Mouse (Mus musculus) kidney, embryonic 16.5 days (tissue): ENCODE data around the gene Map3k4. TPM values are rescaled to one million over a fixed set of nuclear protein-coding genes. Genes with fewer than 3 reads are reported as not detected.

Experiments
- ATAC-seq: fragments of 200-750 bp; cut with Nextera tagmentation; 2 replicates; pipeline ENCODE4 v1.8.0; 2017; ENCODE audit warnings: moderate TSS enrichment; ENCODE audit not compliant: low FRiP score, low TSS enrichment
- H3K27ac ChIP-seq: fragments of 300-500 bp; sonication (generic); 2 replicates; pipeline ENCODE4 v1.5.1; 2014; ENCODE audit warnings: low read length
- H3K27me3 ChIP-seq: fragments of 300-500 bp; sonication (generic); 2 replicates; pipeline ENCODE4 v1.6.1; 2014; ENCODE audit warnings: low read length, control low read depth, mixed read lengths; ENCODE audit not compliant: insufficient read depth
- H3K36me3 ChIP-seq: fragments of 300-500 bp; sonication (generic); 2 replicates; pipeline ENCODE4 v1.6.1; 2014; ENCODE audit warnings: low read length, control low read depth, mixed read lengths; ENCODE audit not compliant: insufficient read depth
- H3K4me1 ChIP-seq: fragments of 300-500 bp; sonication (generic); 2 replicates; pipeline ENCODE4 v1.6.1; 2014; ENCODE audit warnings: low read length, control low read depth, mixed read lengths; ENCODE audit not compliant: insufficient read depth
- H3K4me2 ChIP-seq: fragments of 300-500 bp; sonication (generic); replicated peaks from 2 replicates; pipeline ENCODE4 v1.6.1; 2014; ENCODE audit warnings: low read depth, low read length
- H3K4me3 ChIP-seq: fragments of 300-500 bp; sonication (generic); 2 replicates; pipeline ENCODE4 v1.5.1; 2014; ENCODE audit warnings: mild to moderate bottlenecking, low read length
- H3K9ac ChIP-seq: fragments of 300-500 bp; sonication (generic); replicated peaks from 2 replicates; pipeline ENCODE4 v1.6.1; 2014; ENCODE audit warnings: low read length
- H3K9me3 ChIP-seq: fragments of 300-500 bp; sonication (generic); 2 replicates; pipeline ENCODE4 v1.6.1; 2016; ENCODE audit warnings: low read length, control low read depth
- WGBS: fragments of 180-500 bp; shearing (Covaris S2); extraction: QIAGEN DNeasy Blood & Tissue Kit; methylation state at CpG from one replicate; pipeline ENCODE4 v1.1.7; 2014; 5-methylcytosine and 5-hydroxymethylcytosine counted together
- polyA plus RNA-seq: library from polyadenylated mRNA; unstranded; fragments of >200 nt; fragmentation: Nextera tagmentation; extraction: Ambion mirVana; gene quantifications from 2 replicates; pipeline ENCODE4 v1.2.1, GENCODE M21; 2015

Map3k4 gene
- polyA plus RNA-seq, 1 experiment from 2014 or later: 36.0 TPM

DNA sequence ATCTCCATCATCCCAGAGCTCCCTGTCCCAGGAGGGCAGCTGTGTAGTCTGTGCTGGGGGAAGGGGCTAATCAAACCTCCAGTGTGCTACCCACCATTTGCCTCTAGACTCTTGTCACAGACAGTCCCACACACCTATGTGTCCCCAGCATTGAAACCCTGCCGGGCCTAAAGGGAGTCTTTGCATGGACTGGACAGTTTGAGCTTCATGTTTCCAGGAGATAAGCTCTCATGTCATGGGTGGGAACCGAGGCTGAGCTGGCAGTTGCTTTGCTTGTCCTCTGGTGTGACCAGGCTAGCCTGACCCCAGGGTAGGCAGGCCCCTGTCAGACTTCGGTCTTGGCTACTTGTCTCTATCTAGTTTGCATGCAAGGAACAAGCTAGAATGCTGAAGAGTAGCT, 112.3 kb downstream of the Map3k4 start:
- H3K4me2 ChIP-seq: no peak overlapping the region
- 0 out of 2 replicates have a peak overlapping the region, but pooled peaks have one; percentile 20 for H3K9ac ChIP-seq
- no peak overlapping the region for H3K4me3 ChIP-seq
- 60% methylated on average over 3 of the region's 3 CpGs for WGBS
- no peaks in the 10 kb centered on the region for H3K27me3 ChIP-seq
- no peaks in the 10 kb centered on the region for H3K9me3 ChIP-seq
- H3K36me3 ChIP-seq: 0 out of 2 replicates have a peak, but pooled peaks cover 6% of the 10 kb centered on the region
- H3K27ac ChIP-seq: peak overlapping the region; percentile 72
- ATAC-seq: no peak
- peaks cover 35% of the 10 kb centered on the region for H3K4me1 ChIP-seq

- no peaks in the 10 kb centered on the region for H3K9me3 ChIP-seq
- ATAC-seq: peak; percentile 52
- 0 out of 2 replicates have a peak, but pooled peaks cover 6% of the 10 kb centered on the region for H3K36me3 ChIP-seq
- no peak overlapping the region for H3K4me3 ChIP-seq
- no peak overlapping the region for H3K9ac ChIP-seq
- H3K4me1 ChIP-seq: peaks cover 35% of the 10 kb centered on the region
- no peaks in the 10 kb centered on the region for H3K27me3 ChIP-seq
- no peak overlapping the region for H3K4me2 ChIP-seq
- H3K27ac ChIP-seq: peak overlapping the region; percentile 72
- 11% methylated on average over 4 of the region's 4 CpGs for WGBS
These were observed 112.9 kb downstream of the Map3k4 start for GRCm38 (mm10) chr17:12205694-12206075.

DNA sequence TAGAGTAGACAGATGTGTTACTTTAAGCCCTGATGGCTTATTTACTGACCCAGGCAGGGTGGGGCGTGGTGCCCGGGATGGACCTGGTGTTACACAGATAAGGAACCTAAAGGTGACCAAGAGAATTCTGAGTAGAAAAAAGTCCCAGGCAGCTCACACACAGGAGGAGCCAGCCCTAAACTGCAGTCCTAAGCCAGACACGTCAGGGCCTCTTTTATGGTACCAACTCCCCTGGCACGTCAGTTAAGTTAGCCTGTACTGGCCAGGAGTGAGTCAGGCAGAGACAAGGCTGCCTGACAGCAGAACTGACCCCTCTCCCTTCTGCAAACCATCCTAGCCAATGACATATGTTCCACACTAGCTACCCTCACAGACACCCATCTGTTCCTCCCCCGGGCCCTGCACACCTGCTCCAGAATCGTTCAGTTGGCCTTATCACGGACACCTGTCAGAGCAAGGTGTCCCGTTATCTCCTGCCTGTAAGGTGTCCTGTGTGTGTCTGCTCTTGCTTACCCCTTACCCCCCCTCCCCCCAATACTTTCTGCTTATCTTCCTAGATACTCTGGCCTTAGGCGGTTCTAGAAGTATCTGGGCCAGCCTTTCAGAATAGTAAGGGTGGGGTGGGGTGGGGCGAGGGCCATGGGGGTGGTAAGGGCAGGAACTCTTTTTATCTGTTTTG, 113.4 kb downstream of the Map3k4 start:
- Histone ChIP-seq H3K4me2 (no peak overlapping the region), H3K27ac (peak overlapping the region; percentile 72), H3K4me1 (peaks cover 35% of the 10 kb centered on the region), H3K4me3 (no peak overlapping the region), H3K9ac (no peak overlapping the region), H3K36me3 (0 out of 2 replicates have a peak, but pooled peaks cover 5% of the 10 kb centered on the region), H3K27me3 (no peaks in the 10 kb centered on the region), H3K9me3 (no peaks in the 10 kb centered on the region)
- 50% methylated on average over 10 of the region's 10 CpGs for WGBS
- ATAC-seq: peak; percentile 24

GRCm38 (mm10) chr17:12204689-12205014, 113.9 kb downstream of the Map3k4 start:
- H3K9me3 ChIP-seq: no peaks in the 10 kb centered on the region
- ATAC-seq: no peak
- H3K4me1 ChIP-seq: peaks cover 35% of the 10 kb centered on the region
- H3K36me3 ChIP-seq: no peaks in the 10 kb centered on the region
- H3K27me3 ChIP-seq: no peaks in the 10 kb centered on the region
- H3K9ac ChIP-seq: no peak overlapping the region
- WGBS: 81% methylated on average over 3 of the region's 3 CpGs
- no peak overlapping the region for H3K4me2 ChIP-seq
- no peak overlapping the region for H3K4me3 ChIP-seq
- no peak overlapping the region for H3K27ac ChIP-seq

- Histone ChIP-seq H3K36me3 (0 out of 2 replicates have a peak, but pooled peaks cover 3% of the 10 kb centered on the region), H3K27me3 (no peaks in the 10 kb centered on the region), H3K4me3 (no peak overlapping the region), H3K4me2 (no peak overlapping the region), H3K9ac (no peak overlapping the region), H3K27ac (no peak overlapping the region), H3K4me1 (peaks cover 35% of the 10 kb centered on the region), H3K9me3 (no peaks in the 10 kb centered on the region)
- WGBS: 83% methylated on average over 3 of the region's 3 CpGs
- no peak for ATAC-seq
These were observed 114.3 kb downstream of the Map3k4 start for GRCm38 (mm10) chr17:12204246-12204645.

DNA sequence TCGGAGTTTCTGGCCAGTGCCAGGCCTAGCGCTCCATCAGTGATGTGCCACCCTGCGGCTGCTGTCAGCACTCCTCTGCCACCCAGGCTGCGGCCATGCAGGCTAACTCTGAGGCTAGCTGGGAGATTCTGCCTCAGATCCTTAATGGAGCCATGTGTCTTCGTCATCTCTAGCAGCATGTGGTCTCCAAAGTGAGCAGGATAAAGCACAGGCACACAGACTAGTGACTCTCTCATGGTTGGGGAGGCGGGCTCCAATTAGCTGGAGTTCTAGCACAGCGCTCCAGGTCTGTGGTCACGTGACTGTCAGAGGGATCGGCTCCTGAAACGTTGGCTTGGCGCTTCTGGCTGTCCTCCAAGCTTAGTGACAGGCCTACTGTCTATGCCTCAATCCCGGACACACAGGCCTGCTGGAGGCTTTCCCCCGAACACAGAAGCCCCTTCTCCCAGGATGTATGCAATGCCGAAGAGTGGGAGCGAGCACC, 115.1 kb downstream of the Map3k4 start:
- H3K4me2 ChIP-seq: no peak overlapping the region
- H3K4me1 ChIP-seq: peaks cover 35% of the 10 kb centered on the region
- H3K9me3 ChIP-seq: no peaks in the 10 kb centered on the region
- H3K27ac ChIP-seq: no peak overlapping the region
- 0 out of 2 replicates have a peak, but pooled peaks cover 4% of the 10 kb centered on the region for H3K36me3 ChIP-seq
- no peaks in the 10 kb centered on the region for H3K27me3 ChIP-seq
- no peak overlapping the region for H3K4me3 ChIP-seq
- no peak overlapping the region for H3K9ac ChIP-seq
- WGBS: 70% methylated on average over 15 of the region's 15 CpGs
- no peak for ATAC-seq

- Histone ChIP-seq H3K4me2 (no peak overlapping the region), H3K36me3 (0 out of 2 replicates have a peak, but pooled peaks cover 4% of the 10 kb centered on the region), H3K4me1 (peaks cover 18% of the 10 kb centered on the region), H3K9me3 (no peaks in the 10 kb centered on the region), H3K9ac (no peak overlapping the region), H3K27me3 (no peaks in the 10 kb centered on the region), H3K27ac (no peak overlapping the region), H3K4me3 (no peak overlapping the region)
- WGBS: 95% methylated on average over 1 of the region's 1 CpGs
- no peak for ATAC-seq
These were observed 117.5 kb downstream of the Map3k4 start for GRCm38 (mm10) chr17:12201086-12201485.

DNA sequence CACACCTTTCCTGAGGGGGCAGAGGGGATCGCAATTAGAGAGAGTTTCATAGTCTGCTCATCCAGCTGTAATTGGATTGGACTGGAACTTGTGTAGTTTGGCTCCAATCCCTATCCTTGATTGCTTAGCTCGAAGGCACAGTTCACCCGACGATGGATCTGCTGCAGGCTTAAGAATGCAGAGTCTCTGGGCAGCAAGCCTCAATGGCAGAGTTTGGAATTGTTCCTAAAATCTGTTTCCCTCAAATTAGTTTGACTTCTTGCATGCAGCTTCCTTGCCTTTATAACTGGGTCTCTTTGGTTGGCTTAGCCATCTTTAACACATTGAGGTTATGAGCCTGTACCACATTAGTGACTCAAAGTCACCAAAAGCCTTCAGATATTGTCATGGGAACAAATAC, 118.7 kb downstream of the Map3k4 start:
- WGBS: 77% methylated on average over 4 of the region's 4 CpGs
- Histone ChIP-seq H3K27me3 (no peaks in the 10 kb centered on the region), H3K4me3 (no peak overlapping the region), H3K4me2 (no peak overlapping the region), H3K4me1 (peaks cover 18% of the 10 kb centered on the region), H3K27ac (no peak overlapping the region), H3K9ac (no peak overlapping the region), H3K36me3 (0 out of 2 replicates have a peak, but pooled peaks cover 4% of the 10 kb centered on the region), H3K9me3 (no peaks in the 10 kb centered on the region)
- no peak for ATAC-seq

- H3K27me3 ChIP-seq: no peaks in the 10 kb centered on the region
- peaks cover 21% of the 10 kb centered on the region for H3K4me1 ChIP-seq
- H3K4me2 ChIP-seq: peak overlapping the region; percentile 15; the same call in 1 of the 2 replicates
- WGBS: 41% methylated on average over 10 of the region's 10 CpGs
- ATAC-seq: peak; percentile 92
- 0 out of 2 replicates have a peak, but pooled peaks cover 4% of the 10 kb centered on the region for H3K36me3 ChIP-seq
- no peaks in the 10 kb centered on the region for H3K9me3 ChIP-seq
- 0 out of 2 replicates have a peak overlapping the region, but pooled peaks have one; percentile 13 for H3K9ac ChIP-seq
- H3K4me3 ChIP-seq: no peak overlapping the region
- peak overlapping the region; percentile 85 for H3K27ac ChIP-seq
These were observed 123.0 kb downstream of the Map3k4 start for GRCm38 (mm10) chr17:12195604-12196003.

GRCm38 (mm10) chr17:12195137-12195536, 123.5 kb downstream of the Map3k4 start:
- Histone ChIP-seq H3K9me3 (no peaks in the 10 kb centered on the region), H3K36me3 (0 out of 2 replicates have a peak, but pooled peaks cover 4% of the 10 kb centered on the region), H3K9ac (0 out of 2 replicates have a peak overlapping the region, but pooled peaks have one; percentile 13), H3K4me3 (no peak overlapping the region), H3K4me1 (peaks cover 21% of the 10 kb centered on the region), H3K4me2 (peak overlapping the region; percentile 15; the same call in 1 of the 2 replicates), H3K27ac (peak overlapping the region; percentile 85), H3K27me3 (no peaks in the 10 kb centered on the region)
- peak; percentile 90 for ATAC-seq
- WGBS: 9% methylated on average over 5 of the region's 5 CpGs
